Mouse (Mus musculus) layer of hippocampus, postnatal 14 days (tissue): ENCODE measurements around the gene Dhx33. TPM values are rescaled to one million over a fixed set of nuclear protein-coding genes. Genes with fewer than 3 reads are reported as not detected.

Experiments used
- DNase-seq, 2 experiments: peaks; one replicate each; pipeline ENCODE4 v3.0.0; 2021 to 2022; ENCODE audit warnings: low spot score in 2 of 2, mixed read lengths in 1 of 2
- total RNA-seq, 2 experiments: library from RNA; stranded (reverse); gene quantifications; 2 replicates each; pipeline ENCODE4 v1.2.3; 2021

Gene Dhx33
- total RNA-seq, 2 experiments from 2014 or later = 33.6 to 40.7 TPM

GRCm38 (mm10) chr11:70982557-70983228, 21.5 kb downstream of the Dhx33 start, which contains the start of gene C1qbp:
Gene C1qbp, minus strand, starts transcription at chr11:70983026.
- DNase-seq = peak; percentile 90 to 93

GRCm38 (mm10) chr11:70982030-70982429, 22.2 kb downstream of the Dhx33 start:
- DNase-seq = no peak

- no peak for DNase-seq
Measured at GRCm38 (mm10) chr11:70980751-70981510, 23.3 kb downstream of the Dhx33 start.

DNA sequence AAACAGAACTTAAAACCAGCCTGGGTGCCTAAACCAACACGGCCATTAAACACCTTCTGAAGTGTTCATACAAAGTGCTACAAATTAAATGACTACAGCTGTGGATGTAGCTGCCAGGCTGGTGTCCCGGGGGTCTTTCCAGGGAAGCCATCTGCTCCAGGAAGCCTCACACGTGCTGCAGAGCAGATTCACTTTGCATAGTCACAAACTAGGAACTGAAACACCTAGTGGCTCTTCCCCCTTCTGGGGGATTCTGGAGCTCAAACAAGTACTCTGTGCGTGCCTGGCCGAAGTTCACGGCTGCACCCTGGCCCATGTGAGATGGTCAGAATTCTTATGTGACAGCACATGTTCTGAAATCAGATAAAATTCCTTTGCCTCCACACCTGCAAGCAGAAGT, 24.0 kb downstream of the Dhx33 start:
- no peak for DNase-seq

DNA sequence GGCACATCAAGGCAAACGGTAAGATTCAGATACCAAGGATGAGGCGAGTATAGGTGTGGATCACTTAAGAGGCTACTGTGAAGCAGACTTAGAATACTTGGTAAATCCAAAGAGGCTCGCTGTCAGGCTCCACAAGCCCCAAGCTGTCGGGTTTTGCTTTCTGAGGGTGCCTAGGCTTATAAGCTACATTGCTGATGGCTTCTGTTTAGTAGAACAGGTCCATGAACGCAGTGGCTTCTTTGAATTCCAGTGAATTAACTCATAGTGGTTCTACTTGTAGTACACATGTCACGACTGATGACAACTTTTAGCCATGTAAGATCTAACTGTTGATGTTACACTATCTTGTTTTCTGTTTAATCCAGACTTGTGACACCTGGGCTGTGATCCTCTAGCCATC, 26.9 kb downstream of the Dhx33 start:
- DNase-seq = no peak

DNA sequence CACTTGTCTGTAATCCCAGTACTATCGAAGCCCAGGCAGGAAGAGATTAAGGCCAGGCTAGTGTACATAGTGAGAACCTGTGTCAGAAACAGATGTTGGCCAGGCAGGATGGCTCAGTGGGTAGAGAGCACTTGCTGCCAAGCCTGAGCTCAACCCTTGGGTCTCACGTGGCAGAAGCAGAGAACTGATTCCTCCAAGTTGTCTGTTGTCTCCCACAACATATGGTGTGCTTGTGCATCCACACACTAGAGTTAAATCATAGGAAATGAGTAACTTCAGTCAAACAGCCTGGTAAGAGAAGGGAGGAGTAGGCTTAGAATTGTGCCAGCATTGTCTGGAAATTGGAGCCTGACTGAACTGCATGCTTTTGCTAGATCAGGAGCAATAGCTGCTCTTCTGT, 29.0 kb downstream of the Dhx33 start:
- no peak for DNase-seq

DNA sequence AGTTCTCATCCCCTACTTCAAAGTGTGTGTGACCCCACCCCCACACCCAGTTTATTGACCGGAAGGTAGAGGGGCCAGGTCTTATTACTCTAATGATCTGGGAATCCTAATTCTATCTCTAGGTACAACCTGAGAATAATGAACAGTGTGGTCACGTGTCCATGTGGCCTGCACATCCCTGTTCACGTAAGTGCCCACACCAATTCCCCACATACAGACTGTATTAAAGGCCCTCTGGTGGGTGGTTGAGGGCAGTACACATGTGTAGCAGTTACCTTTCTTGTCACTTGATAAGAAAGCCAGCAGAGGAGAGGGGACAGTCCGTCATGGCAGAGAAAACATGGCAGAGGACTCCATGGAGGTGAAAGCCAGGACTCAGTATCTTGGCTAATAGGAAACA, 30.3 kb downstream of the Dhx33 start:
- no peak for DNase-seq

DNA sequence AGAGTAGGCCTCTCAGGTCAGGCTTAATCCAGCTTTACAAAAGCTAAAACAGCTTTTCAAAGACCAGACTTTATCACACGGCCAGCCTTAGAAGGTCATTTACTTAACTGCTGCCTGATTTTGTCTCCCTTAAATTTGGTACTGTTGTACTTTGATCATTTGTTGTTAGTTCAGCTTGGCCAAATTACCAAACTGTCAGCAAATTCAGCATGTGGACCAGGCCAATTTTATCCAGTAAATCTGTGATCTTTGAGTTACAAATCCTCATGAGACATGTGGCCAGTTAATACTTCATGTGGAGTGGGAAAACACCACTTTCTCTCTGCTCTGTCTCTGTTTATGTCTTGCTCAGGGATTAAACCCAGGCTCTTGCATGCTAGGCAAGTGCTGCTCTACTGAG, 31.7 kb downstream of the Dhx33 start:
- no peak for DNase-seq

GRCm38 (mm10) chr11:70970560-70971540, 33.4 kb downstream of the Dhx33 start:
- DNase-seq = peak in 1 of 2 experiments; percentile 39

- peak; percentile 93 to 97 for DNase-seq
Measured at GRCm38 (mm10) chr11:70969821-70970559, 34.2 kb downstream of the Dhx33 start, which contains the start of the genes Nup88 and Rpain. Gene Nup88, minus strand, starts transcription at chr11:70969973. Gene Rpain, plus strand, starts transcription at chr11:70970213.

DNA sequence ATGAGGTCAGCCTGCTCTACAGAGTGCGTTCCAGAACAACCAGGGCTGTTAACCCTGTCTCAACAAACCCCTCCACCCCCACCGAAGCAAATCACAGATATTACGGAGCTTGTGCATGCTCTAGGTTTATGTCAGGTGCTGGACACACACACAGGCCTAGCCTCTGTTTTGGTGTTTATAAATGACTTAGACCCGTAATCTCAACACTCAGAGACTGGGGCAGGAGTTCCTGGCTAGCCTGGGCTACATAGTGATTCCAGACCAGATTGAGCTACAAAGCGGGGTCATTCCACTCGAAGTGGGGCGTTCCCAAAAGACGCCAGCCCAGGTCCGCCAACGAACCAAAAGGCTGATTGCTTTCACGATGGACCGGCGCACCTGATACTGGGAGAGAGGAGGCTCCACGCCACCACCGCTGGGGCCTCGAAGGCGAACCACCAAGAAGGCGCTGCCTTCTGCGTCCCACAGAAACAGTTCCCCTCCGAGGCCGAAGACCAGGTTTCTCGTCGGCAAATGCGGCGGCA, 34.9 kb downstream of the Dhx33 start:
- peak in 1 of 2 experiments; percentile 40 for DNase-seq

- DNase-seq = no peak
Measured at GRCm38 (mm10) chr11:70964222-70964907, 39.9 kb downstream of the Dhx33 start.

DNA sequence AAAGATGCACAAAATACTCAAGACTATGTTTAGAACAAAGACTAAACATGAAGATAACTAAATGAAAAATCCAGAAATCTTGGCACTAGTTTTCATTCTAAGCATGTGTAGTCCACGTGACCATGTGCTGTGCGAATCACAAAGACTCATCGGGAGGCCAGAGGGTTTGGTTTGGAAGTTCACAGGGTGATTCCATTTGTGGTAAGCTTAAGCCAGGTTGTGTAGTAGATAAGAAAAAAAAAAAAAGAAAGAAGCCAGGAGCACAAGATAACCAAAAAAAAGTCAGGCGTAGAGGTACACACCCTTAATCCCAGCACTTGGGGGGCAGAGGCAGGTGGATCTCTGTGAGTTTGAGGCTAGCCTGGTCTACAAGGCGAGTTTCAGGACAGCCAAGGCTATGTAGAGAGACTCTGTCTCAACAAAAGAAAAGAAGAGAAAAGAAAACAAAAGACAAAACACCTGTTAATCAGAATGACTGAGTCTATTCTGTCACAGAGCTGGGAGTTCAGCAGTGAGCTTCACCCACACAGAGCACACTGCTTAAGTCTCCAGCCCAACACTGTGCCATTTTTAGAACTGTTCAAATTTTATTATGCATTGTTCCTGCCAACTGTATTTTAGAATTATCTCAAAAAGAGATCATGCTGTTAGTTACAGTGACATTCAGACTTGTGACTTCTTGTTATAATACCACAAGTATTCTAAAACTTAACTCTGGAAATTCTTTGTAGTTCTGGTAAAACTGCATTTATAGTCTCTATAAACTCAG, 43.3 kb downstream of the Dhx33 start:
- no peak for DNase-seq

DNA sequence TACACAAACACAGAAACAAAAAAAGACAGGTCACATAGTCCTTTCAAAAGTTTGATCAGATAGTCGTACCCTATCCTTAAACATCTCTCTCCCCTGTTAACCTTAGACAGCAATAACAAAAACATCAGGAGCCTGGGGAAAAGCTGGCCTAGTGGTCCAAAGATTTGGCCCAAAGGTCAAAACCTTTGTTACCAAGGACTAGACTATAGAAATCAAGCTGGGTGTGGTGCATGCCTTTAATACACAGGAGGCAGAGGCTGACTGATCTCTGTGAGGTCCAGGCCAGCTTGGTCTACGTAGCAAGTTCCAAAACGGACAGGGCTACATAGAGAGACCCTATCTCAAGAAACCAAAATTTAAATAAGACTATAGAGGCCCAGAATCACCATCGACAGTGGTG, 49.5 kb downstream of the Dhx33 start:
- DNase-seq = no peak

DNA sequence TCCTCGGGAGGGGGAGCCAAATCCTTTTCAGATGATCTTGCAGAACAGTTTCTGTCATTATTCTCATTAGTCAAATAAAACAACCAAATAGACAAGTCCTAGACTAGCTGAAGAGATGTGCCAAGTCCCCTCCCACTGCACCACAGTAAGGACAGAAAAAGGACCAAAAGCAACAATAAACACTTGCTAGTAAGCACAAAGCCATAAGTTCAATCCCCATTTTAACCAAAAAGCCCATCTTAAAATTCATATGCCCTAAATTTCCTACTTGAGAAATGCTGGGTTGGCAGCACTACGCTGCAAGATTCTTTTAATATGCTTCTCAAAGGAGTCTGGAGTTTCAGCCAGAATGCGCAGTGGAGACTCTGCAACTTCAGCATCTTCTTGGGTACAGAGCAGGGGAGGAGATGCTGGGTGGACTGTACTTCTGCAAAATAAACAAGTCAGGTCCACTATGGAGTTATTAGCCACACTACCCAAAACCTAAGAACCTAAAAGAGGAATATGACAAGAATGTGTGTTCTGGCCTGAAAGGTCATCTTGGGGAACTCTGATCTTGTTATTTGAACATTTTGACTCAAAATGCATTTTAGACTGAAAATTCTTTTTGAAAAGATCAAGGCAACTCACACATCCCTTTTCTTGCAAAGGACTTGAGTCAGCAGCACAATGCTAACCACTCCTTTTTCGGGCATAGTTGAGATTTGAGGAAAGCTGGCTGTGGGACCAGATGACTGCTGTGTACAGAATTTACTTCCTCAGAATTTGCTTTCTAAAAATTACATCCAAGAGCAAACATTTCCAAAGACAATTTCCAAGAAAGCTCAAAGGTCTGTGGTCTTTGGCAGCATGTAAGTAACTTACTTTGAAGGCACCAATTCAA, 59.1 kb downstream of the Dhx33 start:
- DNase-seq = no peak

- DNase-seq = no peak
Measured at GRCm38 (mm10) chr11:70943651-70944050, 60.6 kb downstream of the Dhx33 start.

GRCm38 (mm10) chr11:70942596-70942995, 61.6 kb downstream of the Dhx33 start:
- DNase-seq = no peak

- no peak for DNase-seq
Measured at GRCm38 (mm10) chr11:70935316-70935715, 68.9 kb downstream of the Dhx33 start.
